Mouse (Mus musculus): ENCODE measurements around the gene Olfr538. TPM values are rescaled to one million over a fixed set of nuclear protein-coding genes. Genes with fewer than 3 reads are reported as not detected.
"Not testable (repeated sequence)": the region's sequence is repeated elsewhere in the genome, so short reads cannot be mapped to it uniquely, and the experiment has no call there.

The Olfr538 gene
- polyA plus RNA-seq (2015; fragmentation: Nextera tagmentation; extraction: Ambion mirVana), result not detected in 2 replicates

- Histone ChIP-seq H3K9ac (no peak within 1 kb of the TSS), H3K9me3 (no peaks in the 10 kb centered on the region), H3K4me2 (no peak within 1 kb of the TSS), H3K36me3 (no peaks in the 10 kb centered on the region), H3K4me3 (no peak within 1 kb of the TSS), H3K4me1 (no peaks in the 10 kb centered on the region), H3K27ac (no peak within 1 kb of the TSS), H3K27me3 (no peaks in the 10 kb centered on the region)
- 73% methylated on average over 3 of the region's 3 CpGs for WGBS
- no peak for ATAC-seq (ENCODE audit: insufficient number of reproducible peaks, low FRiP score, low TSS enrichment, low read depth)
Observed at GRCm38 (mm10) chr7:140567586-140567985, at the start of gene Olfr538. Olfr538 (plus strand) TSS chr7:140567886.

DNA sequence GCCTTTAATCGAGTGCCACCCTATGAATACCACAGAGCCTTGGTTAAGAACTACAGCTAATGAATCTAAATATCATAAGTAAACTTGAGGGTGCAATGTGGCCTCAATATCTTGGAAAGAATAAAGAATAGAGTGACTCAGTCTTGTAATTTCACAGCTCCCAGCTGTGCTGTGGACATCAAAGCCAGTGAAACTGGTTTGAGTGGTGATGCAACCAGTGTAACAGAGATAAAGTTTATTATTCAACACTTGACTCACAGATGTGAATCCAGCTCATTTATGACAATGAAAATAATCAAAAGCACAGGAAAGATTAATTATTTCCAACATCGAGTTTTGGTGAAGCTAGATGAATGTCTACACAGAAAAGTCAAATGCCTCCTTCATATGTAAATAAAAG, 27.9 kb upstream of the Olfr538 start:
- Histone ChIP-seq H3K9me3 (no peaks in the 10 kb centered on the region), H3K27me3 (no peaks in the 10 kb centered on the region), H3K4me1 (no peaks in the 10 kb centered on the region), H3K9ac (no peak overlapping the region), H3K4me2 (no peak overlapping the region), H3K4me3 (no peak overlapping the region), H3K36me3 (no peaks in the 10 kb centered on the region), H3K27ac (no peak overlapping the region)
- whole genome bisulfite sequencing, result 70% methylated on average over 2 of the region's 2 CpGs
- no peak for ATAC-seq (ENCODE audit: insufficient number of reproducible peaks, low FRiP score, low TSS enrichment, low read depth)

- not testable (repeated sequence) for H3K27ac ChIP-seq; ATAC-seq (ENCODE audit: insufficient number of reproducible peaks, low FRiP score, low TSS enrichment, low read depth); H3K9me3 ChIP-seq; H3K4me2 ChIP-seq; H3K9ac ChIP-seq; H3K36me3 ChIP-seq; H3K27me3 ChIP-seq; H3K4me3 ChIP-seq; H3K4me1 ChIP-seq
- WGBS, result 78% methylated on average over 2 of the region's 2 CpGs
Observed at GRCm38 (mm10) chr7:140600969-140601368, 33.3 kb downstream of the Olfr538 start, which contains the start of gene Olfr46. Olfr46 (plus strand) TSS chr7:140601269.

Other genes with a start within 250 kb of the Olfr538 start
- not detected in 2 replicates for gene Olfr525, start 247.0 kb upstream of the Olfr538 start, polyA plus RNA-seq (2015; fragmentation: Nextera tagmentation; extraction: Ambion mirVana)
- not detected in 2 replicates for gene Olfr527, start 233.9 kb upstream of the Olfr538 start, polyA plus RNA-seq (2015; fragmentation: Nextera tagmentation; extraction: Ambion mirVana)
- not detected in 2 replicates for gene Olfr60, start 206.2 kb upstream of the Olfr538 start, polyA plus RNA-seq (2015; fragmentation: Nextera tagmentation; extraction: Ambion mirVana)
- gene Olfr530, start 191.6 kb upstream of the Olfr538 start, polyA plus RNA-seq (2015; fragmentation: Nextera tagmentation; extraction: Ambion mirVana), result not detected in 2 replicates
- gene Olfr531, start 165.0 kb upstream of the Olfr538 start, polyA plus RNA-seq (2015; fragmentation: Nextera tagmentation; extraction: Ambion mirVana), result not detected in 2 replicates
- not detected in 2 replicates for gene Olfr532, start 146.2 kb upstream of the Olfr538 start, polyA plus RNA-seq (2015; fragmentation: Nextera tagmentation; extraction: Ambion mirVana)
- gene Olfr533, start 104.5 kb upstream of the Olfr538 start, polyA plus RNA-seq (2015; fragmentation: Nextera tagmentation; extraction: Ambion mirVana), result not detected in 2 replicates
- gene Olfr535, start 83.7 kb upstream of the Olfr538 start, polyA plus RNA-seq (2015; fragmentation: Nextera tagmentation; extraction: Ambion mirVana), result not detected in 2 replicates
- not detected in 2 replicates for gene Olfr536, start 60.5 kb upstream of the Olfr538 start, polyA plus RNA-seq (2015; fragmentation: Nextera tagmentation; extraction: Ambion mirVana)
- gene Olfr46, start 33.4 kb downstream of the Olfr538 start, polyA plus RNA-seq (2015; fragmentation: Nextera tagmentation; extraction: Ambion mirVana), result not detected in 2 replicates
- not detected in 2 replicates for gene Olfr61, start 61.1 kb downstream of the Olfr538 start, polyA plus RNA-seq (2015; fragmentation: Nextera tagmentation; extraction: Ambion mirVana)
- not detected in 2 replicates for gene Olfr53, start 78.6 kb downstream of the Olfr538 start, polyA plus RNA-seq (2015; fragmentation: Nextera tagmentation; extraction: Ambion mirVana)
- 0.03 TPM in 1 of 2 replicates, not detected in the other for gene Olfr539, start 92.0 kb downstream of the Olfr538 start, polyA plus RNA-seq (2015; fragmentation: Nextera tagmentation; extraction: Ambion mirVana)
- gene Olfr45, start 114.1 kb downstream of the Olfr538 start, polyA plus RNA-seq (2015; fragmentation: Nextera tagmentation; extraction: Ambion mirVana), result not detected in 2 replicates
- not detected in 2 replicates for gene Olfr541, start 129.4 kb downstream of the Olfr538 start, polyA plus RNA-seq (2015; fragmentation: Nextera tagmentation; extraction: Ambion mirVana)
- not detected in 2 replicates for gene Cyp2e1, start 195.9 kb downstream of the Olfr538 start, polyA plus RNA-seq (2015; fragmentation: Nextera tagmentation; extraction: Ambion mirVana)
- gene Syce1, start 220.0 kb downstream of the Olfr538 start, polyA plus RNA-seq (2015; fragmentation: Nextera tagmentation; extraction: Ambion mirVana), result 0.11 and 0.13 TPM in 2 replicates

Measured in limb, embryonic 15.5 days (tissue).